Mouse (Mus musculus) E14TG2a.4 (cell line): ENCODE data around the gene Shh.
A peak's percentile ranks its signal among the peaks of the same experiment; 100 is the strongest.

Experiments used
- H3K27me3 ChIP-seq: 2 replicates; pipeline ENCODE4 v1.6.1; 2014; ENCODE audit warnings: low read length, control low read depth; ENCODE audit not compliant: insufficient read depth
- H3K36me3 ChIP-seq: 2 replicates; pipeline ENCODE4 v1.6.1; 2014; ENCODE audit warnings: low read length, control low read depth; ENCODE audit not compliant: insufficient read depth
- H3K4me1 ChIP-seq: replicated peaks from 2 replicates; pipeline ENCODE4 v1.6.1; 2014; ENCODE audit warnings: low read depth, low read length, control low read depth
- H3K4me3 ChIP-seq: replicated peaks from 2 replicates; pipeline ENCODE4 v1.5.1; 2014; ENCODE audit warnings: mild to moderate bottlenecking, low read length
- H3K9me3 ChIP-seq: 2 replicates; pipeline ENCODE4 v1.6.1; 2014; ENCODE audit warnings: low read length, control low read depth
- CTCF ChIP-seq: conservative IDR thresholded peaks from 2 replicates; pipeline ENCODE4 v1.5.1; 2014; ENCODE audit warnings: low read length
- NANOG ChIP-seq: IDR thresholded peaks from 2 replicates; pipeline ENCODE4 v1.6.1; 2014; ENCODE audit warnings: borderline replicate concordance, low read length, mixed read lengths
- POU5F1 ChIP-seq: IDR thresholded peaks from 2 replicates; pipeline ENCODE4 v1.6.1; 2014; ENCODE audit warnings: low read length, borderline replicate concordance

The Shh gene

GRCm38 (mm10) chr5:28461376-28461775, 5.7 kb downstream of the Shh start:
- no peaks in the 10 kb centered on the region for H3K36me3 ChIP-seq
- H3K4me3 ChIP-seq = no peak overlapping the region
- no peaks in the 10 kb centered on the region for H3K9me3 ChIP-seq
- peaks cover 94% of the 10 kb centered on the region for H3K27me3 ChIP-seq
- H3K4me1 ChIP-seq = peaks cover 58% of the 10 kb centered on the region
- TF ChIP-seq NANOG = no peak

DNA sequence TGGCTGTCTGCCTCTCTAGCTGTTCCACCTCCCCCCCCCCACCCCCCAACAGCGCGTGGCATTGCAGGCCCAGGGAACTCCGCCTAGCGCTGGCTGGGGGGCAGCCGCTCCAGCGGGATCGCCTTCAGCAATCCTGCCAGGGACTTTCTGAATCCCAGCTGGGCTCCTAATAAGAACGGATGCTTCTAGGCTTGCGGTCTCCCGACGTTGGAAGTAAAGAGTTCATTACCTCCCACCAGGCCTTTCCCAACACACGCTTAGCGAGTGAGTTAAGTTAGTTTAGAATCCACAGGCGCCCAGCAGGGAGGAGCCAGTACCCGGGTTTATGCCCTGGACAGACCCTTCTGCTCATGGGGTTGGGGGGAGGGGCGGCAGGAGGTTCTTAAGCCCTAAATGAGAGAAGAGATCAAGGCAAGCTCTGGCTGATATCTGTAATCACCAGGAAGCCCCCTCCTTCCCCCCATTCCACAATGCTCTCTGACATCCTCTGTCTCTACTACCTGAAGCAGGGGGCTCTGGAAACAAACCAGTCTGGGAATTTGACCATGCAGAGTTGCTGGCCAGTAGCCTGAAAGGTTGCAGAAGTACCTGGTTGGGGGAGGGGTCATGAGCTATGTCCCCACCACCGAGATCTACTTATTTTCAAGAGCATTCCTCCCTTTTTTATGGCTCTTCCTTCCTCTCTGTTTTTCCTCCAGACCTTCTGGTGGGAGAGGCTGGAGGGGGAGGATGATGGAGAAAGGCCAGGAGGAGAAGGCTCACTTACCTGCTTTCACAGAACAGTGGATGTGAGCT, 6.3 kb downstream of the Shh start:
- Histone ChIP-seq H3K4me1 (peaks cover 52% of the 10 kb centered on the region), H3K36me3 (no peaks in the 10 kb centered on the region), H3K27me3 (peaks cover 94% of the 10 kb centered on the region), H3K9me3 (no peaks in the 10 kb centered on the region), H3K4me3 (0 out of 2 replicates have a peak overlapping the region, but pooled peaks have one; percentile 17)
- TF ChIP-seq CTCF (no peak), POU5F1 (no peak), NANOG (no peak)

- H3K27me3 ChIP-seq = peaks cover 89% of the 10 kb centered on the region
- peak overlapping the region; percentile 75 for H3K4me3 ChIP-seq
- no peaks in the 10 kb centered on the region for H3K9me3 ChIP-seq
- no peaks in the 10 kb centered on the region for H3K36me3 ChIP-seq
- TF ChIP-seq CTCF = no peak
- TF ChIP-seq NANOG = no peak
- no peak for TF ChIP-seq POU5F1
- peaks cover 47% of the 10 kb centered on the region for H3K4me1 ChIP-seq
These were observed 7.4 kb downstream of the Shh start for GRCm38 (mm10) chr5:28459456-28460225.

DNA sequence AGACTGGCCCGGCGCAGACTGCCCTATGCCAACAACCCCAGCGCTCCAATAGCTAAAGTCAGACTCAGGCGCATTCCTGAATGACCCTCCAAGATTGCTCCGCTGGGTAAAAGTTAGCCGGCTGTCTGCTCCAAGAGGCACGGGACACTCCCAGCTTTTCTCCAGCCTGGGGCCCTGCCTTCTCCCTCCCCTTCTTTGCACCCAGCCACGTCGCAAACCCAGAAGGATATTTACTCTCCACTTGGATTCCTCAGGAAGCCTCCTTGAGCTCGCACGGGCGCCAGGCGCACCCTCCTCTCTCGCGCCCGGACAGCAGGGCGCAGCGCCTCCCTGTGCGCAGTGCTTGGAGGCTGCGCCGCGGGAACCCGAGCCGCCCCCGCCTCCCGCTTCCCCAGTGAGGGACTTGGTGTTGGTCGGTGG, 8.2 kb downstream of the Shh start:
- TF ChIP-seq CTCF (no peak), NANOG (no peak), POU5F1 (no peak)
- no peaks in the 10 kb centered on the region for H3K36me3 ChIP-seq
- H3K4me3 ChIP-seq = peak overlapping the region; percentile 75
- H3K27me3 ChIP-seq = peaks cover 85% of the 10 kb centered on the region
- no peaks in the 10 kb centered on the region for H3K9me3 ChIP-seq
- peaks cover 47% of the 10 kb centered on the region for H3K4me1 ChIP-seq

DNA sequence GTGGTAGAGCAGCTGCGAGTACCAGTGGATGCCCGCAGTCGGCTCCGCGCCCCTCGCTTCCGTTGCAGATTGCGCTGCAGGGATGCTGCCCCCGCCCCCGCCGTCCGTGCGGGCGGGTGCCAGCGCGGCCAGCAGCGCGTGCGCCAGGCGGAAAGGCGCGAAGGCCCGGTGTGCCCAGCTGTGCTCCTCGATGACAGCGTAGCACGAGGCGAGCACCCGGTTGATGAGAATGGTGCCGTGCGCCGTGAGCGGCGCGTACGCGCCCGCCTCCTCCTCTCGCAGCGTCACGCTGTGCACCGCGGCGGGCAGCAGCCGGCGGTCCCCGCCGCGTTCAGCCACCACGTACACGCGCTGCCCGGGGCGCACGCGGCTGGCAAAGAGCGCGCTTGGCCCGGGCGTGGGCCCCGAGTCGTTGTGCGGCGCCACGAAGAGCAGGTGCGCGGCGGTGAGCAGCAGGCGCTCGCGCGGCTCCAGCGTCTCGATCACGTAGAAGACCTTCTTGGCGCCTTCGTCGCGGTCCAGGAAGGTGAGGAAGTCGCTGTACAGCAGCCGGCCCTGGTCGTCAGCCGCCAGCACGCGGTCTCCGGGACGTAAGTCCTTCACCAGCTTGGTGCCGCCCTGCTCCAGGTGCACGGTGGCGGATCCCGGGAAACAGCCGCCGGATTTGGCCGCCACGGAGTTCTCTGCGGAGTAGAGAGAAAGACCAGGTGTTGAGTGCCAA, 9.0 kb downstream of the Shh start:
- Histone ChIP-seq H3K9me3 (no peaks in the 10 kb centered on the region), H3K36me3 (no peaks in the 10 kb centered on the region), H3K4me3 (peak overlapping the region; percentile 75), H3K27me3 (peaks cover 77% of the 10 kb centered on the region), H3K4me1 (peaks cover 45% of the 10 kb centered on the region)
- no peak for TF ChIP-seq NANOG
- no peak for TF ChIP-seq POU5F1
- TF ChIP-seq CTCF = no peak

- no peaks in the 10 kb centered on the region for H3K9me3 ChIP-seq
- TF ChIP-seq NANOG = no peak
- no peak for TF ChIP-seq POU5F1
- TF ChIP-seq CTCF = no peak
- H3K4me1 ChIP-seq = peaks cover 33% of the 10 kb centered on the region
- H3K4me3 ChIP-seq = no peak overlapping the region
- H3K36me3 ChIP-seq = no peaks in the 10 kb centered on the region
- H3K27me3 ChIP-seq = peaks cover 60% of the 10 kb centered on the region
These were observed 10.7 kb downstream of the Shh start for GRCm38 (mm10) chr5:28456366-28456765.

- TF ChIP-seq POU5F1 = no peak
- no peak for TF ChIP-seq NANOG
- TF ChIP-seq CTCF = no peak
- H3K4me1 ChIP-seq = peaks cover 28% of the 10 kb centered on the region
- no peaks in the 10 kb centered on the region for H3K9me3 ChIP-seq
- no peak overlapping the region for H3K4me3 ChIP-seq
- H3K36me3 ChIP-seq = no peaks in the 10 kb centered on the region
- peaks cover 54% of the 10 kb centered on the region for H3K27me3 ChIP-seq
These were observed 11.3 kb downstream of the Shh start for GRCm38 (mm10) chr5:28455721-28456120.

- H3K36me3 ChIP-seq = no peaks in the 10 kb centered on the region
- no peaks in the 10 kb centered on the region for H3K9me3 ChIP-seq
- H3K4me3 ChIP-seq = no peak overlapping the region
- peaks cover 42% of the 10 kb centered on the region for H3K27me3 ChIP-seq
- H3K4me1 ChIP-seq = peaks cover 16% of the 10 kb centered on the region
- TF ChIP-seq CTCF (no peak), POU5F1 (no peak), NANOG (no peak)
These were observed 12.5 kb downstream of the Shh start for GRCm38 (mm10) chr5:28454546-28454945.
